Mouse (Mus musculus): ENCODE results near the gene Plcd3. TPM values are rescaled to one million over a fixed set of nuclear protein-coding genes. Genes with fewer than 3 reads are reported as not detected.

Gene Plcd3
- polyA plus RNA-seq (2014; fragmentation: Nextera tagmentation; extraction: Ambion mirVana): 1.0 and 1.7 TPM in 2 replicates

DNA sequence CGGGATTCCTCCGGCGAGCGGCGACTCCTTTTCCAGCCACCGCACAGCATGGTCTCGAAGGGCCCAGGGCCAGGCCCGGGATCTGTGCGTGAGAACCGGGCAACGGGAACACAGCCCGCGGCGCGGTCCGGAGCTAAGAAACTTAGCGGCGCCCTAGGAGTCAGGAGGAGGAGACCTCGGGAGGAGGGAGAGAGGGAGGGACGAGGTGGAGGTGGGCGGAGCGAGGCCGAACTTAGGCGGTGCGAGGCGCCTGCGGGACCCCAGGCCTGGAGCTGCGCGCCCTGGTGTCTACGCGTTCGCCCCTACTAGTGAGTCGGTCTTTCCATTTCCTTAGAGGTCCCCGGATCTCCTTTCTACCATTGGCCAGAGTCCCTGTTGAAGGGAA, at the start of gene Plcd3, which contains the start of gene Acbd4:
Gene Plcd3 (minus strand): TSS at position 178 of the 385 bp plus-strand sequence.
Gene Acbd4 (plus strand): TSS at position 202 of the 385 bp plus-strand sequence.
- 0 out of 2 replicates have a peak, but pooled peaks cover 2% of the 10 kb centered on the region for H3K4me1 ChIP-seq (replicated peaks; ENCODE audit: control insufficient read depth, insufficient read depth, low read length)
- H3K27ac ChIP-seq (ENCODE audit: low read depth, low read length): no peak within 1 kb of the TSS
- peak within 1 kb of the TSS; percentile 41 for H3K4me3 ChIP-seq (ENCODE audit: low read depth, low read length)
- under 1% methylated on average over 34 of the region's 34 CpGs for WGBS
- no peaks in the 10 kb centered on the region for H3K36me3 ChIP-seq (ENCODE audit: control insufficient read depth, insufficient read depth, low read length)
- peak within 1 kb of the TSS; percentile 84 for H3K4me2 ChIP-seq (replicated peaks; ENCODE audit: low read depth, low read length)
- DNase-seq (ENCODE audit: low spot score): no peak
- no peaks in the 10 kb centered on the region for H3K9me3 ChIP-seq (ENCODE audit: control insufficient read depth, low read length)
- H3K9ac ChIP-seq (ENCODE audit: low read depth, low read length): peak within 1 kb of the TSS; percentile 38; the same call in 1 of the 2 replicates
- H3K27me3 ChIP-seq (ENCODE audit: control insufficient read depth, insufficient read depth, low read length): peaks cover 32% of the 10 kb centered on the region
- ATAC-seq (ENCODE audit: low FRiP score): peak; percentile 30; the same call in 1 of the 2 replicates

GRCm38 (mm10) chr11:103149771-103150170, 48.3 kb upstream of the Plcd3 start:
- no peaks in the 10 kb centered on the region for H3K4me1 ChIP-seq (replicated peaks; ENCODE audit: control insufficient read depth, insufficient read depth, low read length)
- no peak for DNase-seq (ENCODE audit: low spot score)

GRCm38 (mm10) chr11:103147766-103148165, 46.3 kb upstream of the Plcd3 start:
- Histone ChIP-seq H3K9ac (ENCODE audit: low read depth, low read length) (no peak overlapping the region), H3K4me2 (replicated peaks; ENCODE audit: low read depth, low read length) (no peak overlapping the region), H3K4me1 (replicated peaks; ENCODE audit: control insufficient read depth, insufficient read depth, low read length) (no peaks in the 10 kb centered on the region; the same call in 1 of the 2 replicates), H3K36me3 (ENCODE audit: control insufficient read depth, insufficient read depth, low read length) (no peaks in the 10 kb centered on the region), H3K4me3 (ENCODE audit: low read depth, low read length) (no peak overlapping the region), H3K9me3 (ENCODE audit: control insufficient read depth, low read length) (no peaks in the 10 kb centered on the region), H3K27ac (ENCODE audit: low read depth, low read length) (no peak overlapping the region), H3K27me3 (ENCODE audit: control insufficient read depth, insufficient read depth, low read length) (no peaks in the 10 kb centered on the region)
- DNase-seq (ENCODE audit: low spot score) (no peak), ATAC-seq (ENCODE audit: low FRiP score) (no peak)
- WGBS: 69% methylated on average over 4 of the region's 4 CpGs

More at GRCm38 (mm10) chr11:103149771-103150170, 48.3 kb upstream of the Plcd3 start:
- no peak for ATAC-seq (ENCODE audit: low FRiP score)
- Histone ChIP-seq H3K9me3 (ENCODE audit: control insufficient read depth, low read length) (no peaks in the 10 kb centered on the region), H3K9ac (ENCODE audit: low read depth, low read length) (no peak overlapping the region), H3K4me2 (replicated peaks; ENCODE audit: low read depth, low read length) (no peak overlapping the region), H3K36me3 (ENCODE audit: control insufficient read depth, insufficient read depth, low read length) (no peaks in the 10 kb centered on the region), H3K4me3 (ENCODE audit: low read depth, low read length) (no peak overlapping the region), H3K27ac (ENCODE audit: low read depth, low read length) (no peak overlapping the region), H3K27me3 (ENCODE audit: control insufficient read depth, insufficient read depth, low read length) (no peaks in the 10 kb centered on the region)
- 93% methylated on average over 4 of the region's 4 CpGs for WGBS

GRCm38 (mm10) chr11:103146386-103146785, 44.9 kb upstream of the Plcd3 start:
- no peak overlapping the region for H3K4me3 ChIP-seq (ENCODE audit: low read depth, low read length)
- no peaks in the 10 kb centered on the region for H3K27me3 ChIP-seq (ENCODE audit: control insufficient read depth, insufficient read depth, low read length)
- H3K4me1 ChIP-seq (replicated peaks; ENCODE audit: control insufficient read depth, insufficient read depth, low read length): no peaks in the 10 kb centered on the region; the same call in 1 of the 2 replicates
- WGBS: 90% methylated on average over 4 of the region's 4 CpGs
- DNase-seq (ENCODE audit: low spot score): no peak
- H3K4me2 ChIP-seq (replicated peaks; ENCODE audit: low read depth, low read length): no peak overlapping the region
- H3K9me3 ChIP-seq (ENCODE audit: control insufficient read depth, low read length): no peaks in the 10 kb centered on the region
- H3K9ac ChIP-seq (ENCODE audit: low read depth, low read length): no peak overlapping the region
- H3K27ac ChIP-seq (ENCODE audit: low read depth, low read length): no peak overlapping the region
- H3K36me3 ChIP-seq (ENCODE audit: control insufficient read depth, insufficient read depth, low read length): no peaks in the 10 kb centered on the region
- no peak for ATAC-seq (ENCODE audit: low FRiP score)

GRCm38 (mm10) chr11:103144309-103145285, 43.1 kb upstream of the Plcd3 start:
- Histone ChIP-seq H3K9me3 (ENCODE audit: control insufficient read depth, low read length) (no peaks in the 10 kb centered on the region), H3K4me2 (replicated peaks; ENCODE audit: low read depth, low read length) (no peak overlapping the region), H3K4me1 (replicated peaks; ENCODE audit: control insufficient read depth, insufficient read depth, low read length) (no peaks in the 10 kb centered on the region; the same call in 1 of the 2 replicates), H3K4me3 (ENCODE audit: low read depth, low read length) (no peak overlapping the region), H3K27ac (ENCODE audit: low read depth, low read length) (no peak overlapping the region), H3K36me3 (ENCODE audit: control insufficient read depth, insufficient read depth, low read length) (no peaks in the 10 kb centered on the region), H3K27me3 (ENCODE audit: control insufficient read depth, insufficient read depth, low read length) (no peaks in the 10 kb centered on the region), H3K9ac (ENCODE audit: low read depth, low read length) (no peak overlapping the region)
- ATAC-seq (ENCODE audit: low FRiP score) (no peak), DNase-seq (ENCODE audit: low spot score) (no peak)
- WGBS: 34% methylated on average over 12 of the region's 12 CpGs

DNA sequence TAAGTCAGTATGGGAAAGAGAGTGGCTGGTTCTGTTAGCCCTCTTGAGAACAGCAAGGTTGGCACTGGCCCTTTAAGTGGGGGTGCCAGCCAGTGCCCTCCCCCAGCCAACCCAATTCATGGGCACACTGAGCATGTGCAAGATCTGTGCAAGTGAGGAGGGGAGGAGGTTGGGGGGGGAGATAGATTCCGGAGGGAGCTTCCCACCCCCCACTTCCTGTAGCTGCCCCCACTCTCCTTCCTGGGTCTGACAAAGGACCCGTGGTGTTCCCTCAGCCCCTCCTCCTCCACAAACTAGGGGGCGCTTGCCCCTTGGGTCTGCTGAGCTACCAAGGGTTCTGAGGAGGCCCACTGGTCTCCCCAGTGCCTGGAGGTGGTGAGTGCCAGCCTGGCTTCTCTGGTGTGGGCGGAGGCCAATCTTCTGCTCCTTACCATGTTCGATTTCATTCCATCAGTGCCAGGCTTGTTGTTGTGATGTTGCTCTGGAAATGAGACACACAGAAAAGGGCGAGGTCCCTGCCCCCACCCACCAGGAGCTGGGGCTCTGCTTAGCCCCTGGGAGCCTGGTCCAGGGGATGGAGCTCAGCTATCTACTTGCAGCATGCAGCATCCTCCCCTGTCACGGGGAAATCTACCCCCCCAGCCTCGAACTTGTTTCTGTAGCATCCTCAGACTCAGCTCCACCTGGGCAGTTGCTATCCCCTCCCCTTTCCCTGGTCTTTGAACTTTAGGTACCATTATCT, 41.2 kb upstream of the Plcd3 start:
- Histone ChIP-seq H3K4me3 (ENCODE audit: low read depth, low read length) (no peak overlapping the region), H3K4me1 (replicated peaks; ENCODE audit: control insufficient read depth, insufficient read depth, low read length) (no peaks in the 10 kb centered on the region; the same call in 1 of the 2 replicates), H3K9ac (ENCODE audit: low read depth, low read length) (peak overlapping the region; percentile 2; the same call in 1 of the 2 replicates), H3K27ac (ENCODE audit: low read depth, low read length) (no peak overlapping the region), H3K36me3 (ENCODE audit: control insufficient read depth, insufficient read depth, low read length) (0 out of 2 replicates have a peak, but pooled peaks cover 2% of the 10 kb centered on the region), H3K4me2 (replicated peaks; ENCODE audit: low read depth, low read length) (no peak overlapping the region), H3K9me3 (ENCODE audit: control insufficient read depth, low read length) (no peaks in the 10 kb centered on the region), H3K27me3 (ENCODE audit: control insufficient read depth, insufficient read depth, low read length) (no peaks in the 10 kb centered on the region)
- DNase-seq (ENCODE audit: low spot score): peak; percentile 35
- WGBS: 36% methylated on average over 7 of the region's 8 CpGs
- ATAC-seq (ENCODE audit: low FRiP score): no peak

DNA sequence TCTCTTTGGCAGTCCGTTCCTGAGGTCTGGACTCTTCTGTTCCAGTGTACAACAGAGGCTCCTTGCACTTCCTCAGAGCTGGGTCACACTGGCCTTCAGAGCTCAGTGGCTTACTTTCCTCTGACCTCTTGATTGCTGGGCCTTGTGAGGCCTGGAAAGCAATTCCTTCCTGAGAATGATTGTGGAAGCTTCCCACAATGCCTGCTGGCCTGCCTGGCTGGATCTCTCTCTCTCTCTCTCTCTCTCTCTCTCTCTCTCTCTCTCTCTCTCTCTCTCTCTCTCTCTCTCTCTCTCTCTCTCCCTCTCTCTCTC, 40.4 kb upstream of the Plcd3 start:
- Histone ChIP-seq H3K9me3 (ENCODE audit: control insufficient read depth, low read length) (no peaks in the 10 kb centered on the region), H3K4me3 (ENCODE audit: low read depth, low read length) (no peak overlapping the region), H3K4me2 (replicated peaks; ENCODE audit: low read depth, low read length) (no peak overlapping the region), H3K9ac (ENCODE audit: low read depth, low read length) (no peak overlapping the region), H3K27ac (ENCODE audit: low read depth, low read length) (no peak overlapping the region), H3K36me3 (ENCODE audit: control insufficient read depth, insufficient read depth, low read length) (0 out of 2 replicates have a peak, but pooled peaks cover 2% of the 10 kb centered on the region), H3K4me1 (replicated peaks; ENCODE audit: control insufficient read depth, insufficient read depth, low read length) (no peaks in the 10 kb centered on the region; the same call in 1 of the 2 replicates), H3K27me3 (ENCODE audit: control insufficient read depth, insufficient read depth, low read length) (no peaks in the 10 kb centered on the region)
- no peak for DNase-seq (ENCODE audit: low spot score)
- ATAC-seq (ENCODE audit: low FRiP score): no peak
- WGBS: 29% methylated on average over 1 of the region's 1 CpGs

DNA sequence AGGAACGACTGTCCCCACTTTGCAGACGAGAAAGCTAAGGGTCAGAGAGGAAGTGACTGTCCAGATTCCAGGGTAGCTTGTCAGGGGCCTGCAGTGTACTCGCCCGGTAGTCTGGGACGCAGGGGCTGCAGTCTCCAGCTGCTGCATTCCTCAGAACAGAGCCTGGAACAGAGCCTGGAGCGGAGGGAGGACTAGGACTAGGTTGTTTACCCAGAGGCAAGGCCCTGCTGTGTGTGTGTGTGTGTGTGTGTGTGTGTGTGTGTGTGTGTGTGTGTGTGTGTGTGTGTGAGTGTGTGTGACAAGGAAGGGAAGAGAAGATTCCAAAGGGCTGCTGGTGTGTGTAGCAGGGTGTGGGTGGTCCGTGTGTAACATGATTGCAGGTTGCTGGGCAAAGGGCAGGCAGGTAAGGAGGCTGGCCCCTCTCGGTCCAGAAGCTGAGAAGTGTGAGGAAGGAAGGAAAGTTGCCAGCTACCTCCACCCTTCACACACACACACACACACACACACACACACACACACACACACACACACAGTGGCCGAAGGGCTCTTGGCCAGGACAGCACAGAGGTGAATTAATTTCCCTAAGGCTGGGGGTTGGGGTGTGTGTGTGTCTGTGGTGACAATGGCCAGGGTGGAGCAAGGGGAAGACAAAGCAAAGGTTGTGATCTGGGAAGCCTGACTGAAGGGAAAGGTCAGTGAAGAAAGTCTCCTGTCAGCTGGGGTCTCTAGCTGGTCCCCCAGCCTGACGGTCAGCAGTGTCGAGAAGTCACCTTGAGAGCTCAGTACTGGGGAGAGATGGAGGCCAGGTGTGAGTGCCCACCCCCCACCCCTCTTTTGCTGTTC, 39.9 kb upstream of the Plcd3 start:
- no peak for DNase-seq (ENCODE audit: low spot score)
- H3K4me2 ChIP-seq (replicated peaks; ENCODE audit: low read depth, low read length): no peak overlapping the region
- no peak overlapping the region for H3K9ac ChIP-seq (ENCODE audit: low read depth, low read length)
- H3K27me3 ChIP-seq (ENCODE audit: control insufficient read depth, insufficient read depth, low read length): no peaks in the 10 kb centered on the region
- no peak for ATAC-seq (ENCODE audit: low FRiP score)
- H3K36me3 ChIP-seq (ENCODE audit: control insufficient read depth, insufficient read depth, low read length): 0 out of 2 replicates have a peak, but pooled peaks cover 2% of the 10 kb centered on the region
- H3K4me1 ChIP-seq (replicated peaks; ENCODE audit: control insufficient read depth, insufficient read depth, low read length): no peaks in the 10 kb centered on the region; the same call in 1 of the 2 replicates
- H3K9me3 ChIP-seq (ENCODE audit: control insufficient read depth, low read length): no peaks in the 10 kb centered on the region
- 31% methylated on average over 11 of the region's 11 CpGs for WGBS
- H3K27ac ChIP-seq (ENCODE audit: low read depth, low read length): no peak overlapping the region
- no peak overlapping the region for H3K4me3 ChIP-seq (ENCODE audit: low read depth, low read length)

Data from hindbrain, embryonic 11.5 days (tissue).